Mouse (Mus musculus): ENCODE data around the gene Mylk3.
A peak's percentile ranks its signal among the peaks of the same experiment; 100 is the strongest.

The Mylk3 gene

DNA sequence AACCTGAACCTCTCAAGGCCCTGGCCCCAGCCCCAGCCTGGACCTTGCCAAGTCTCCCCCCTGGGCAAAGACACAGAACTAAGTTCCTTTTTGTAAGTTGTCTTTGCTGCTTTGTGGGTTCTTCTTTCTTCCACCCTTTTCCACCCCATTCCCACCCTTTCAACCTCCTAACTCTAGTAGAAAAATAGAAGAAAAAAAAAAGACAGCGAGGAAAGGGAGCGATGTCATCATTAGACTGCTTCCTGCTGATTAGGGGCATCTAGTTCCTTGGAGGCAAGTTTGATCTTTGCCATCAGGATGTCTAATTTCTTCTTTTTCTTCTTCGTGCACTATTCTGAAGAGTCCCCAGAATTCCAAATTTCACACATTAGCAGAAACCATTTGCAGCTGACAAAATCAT lies 73.1 kb downstream of the Mylk3 start:
- DNase-seq, result no peak

DNA sequence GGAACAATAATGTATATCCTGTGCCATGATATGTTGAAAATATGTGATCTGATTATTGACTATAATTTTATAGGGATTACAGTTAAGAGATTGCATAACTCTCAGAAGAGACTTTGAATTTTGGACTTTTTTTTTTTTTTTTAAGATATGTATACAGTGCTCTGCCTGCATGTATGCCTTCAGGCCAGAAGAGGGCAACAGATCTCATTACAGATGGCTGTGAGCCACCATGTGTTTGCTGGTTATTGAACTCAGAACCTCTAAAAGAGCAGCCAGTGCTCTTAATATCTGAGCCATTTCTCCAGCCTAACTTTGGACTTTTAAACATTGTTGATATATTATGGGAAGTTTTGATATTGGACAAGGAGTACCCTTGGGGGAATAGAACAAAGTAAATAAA lies 74.4 kb downstream of the Mylk3 start:
- DNase-seq, result peak; percentile 14 to 28

DNA sequence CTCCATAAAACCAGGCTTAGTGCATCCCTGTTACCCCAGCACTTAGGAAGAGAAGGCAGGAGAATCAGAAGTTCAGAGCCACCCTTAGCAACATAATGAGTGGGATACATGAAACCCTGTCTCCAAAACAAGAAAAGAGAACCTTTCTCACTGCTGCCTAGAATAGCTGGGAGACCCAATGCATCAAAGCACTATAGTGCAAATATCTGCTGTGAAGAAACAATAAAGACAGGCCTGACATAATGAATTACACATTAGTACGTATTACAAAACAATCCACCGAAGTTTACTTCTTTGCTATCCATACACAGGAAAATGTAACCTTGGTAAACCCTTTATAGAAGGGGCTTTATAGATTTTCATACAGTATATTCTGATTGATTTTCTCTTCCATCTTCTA lies 77.6 kb downstream of the Mylk3 start:
- no peak for DNase-seq

DNA sequence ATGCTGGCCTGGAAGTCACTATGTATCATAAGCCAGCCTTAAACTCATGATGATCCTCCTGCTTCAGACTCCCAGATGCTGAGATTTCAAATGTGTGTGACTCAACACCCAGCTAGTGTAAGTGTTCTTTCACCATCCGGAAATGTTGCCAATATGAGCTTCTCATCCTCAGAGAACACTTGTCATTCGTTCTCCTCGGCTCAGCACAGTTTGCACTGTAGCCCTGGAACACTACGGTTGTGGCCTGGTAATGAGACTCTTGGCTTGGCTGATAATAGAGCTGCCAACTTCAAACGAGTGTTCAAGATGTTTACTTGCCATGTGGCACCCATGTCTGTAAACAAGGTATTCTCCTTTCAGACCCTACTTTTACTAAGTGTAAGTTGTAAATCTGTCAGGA lies 82.6 kb downstream of the Mylk3 start:
- DNase-seq, result no peak

DNA sequence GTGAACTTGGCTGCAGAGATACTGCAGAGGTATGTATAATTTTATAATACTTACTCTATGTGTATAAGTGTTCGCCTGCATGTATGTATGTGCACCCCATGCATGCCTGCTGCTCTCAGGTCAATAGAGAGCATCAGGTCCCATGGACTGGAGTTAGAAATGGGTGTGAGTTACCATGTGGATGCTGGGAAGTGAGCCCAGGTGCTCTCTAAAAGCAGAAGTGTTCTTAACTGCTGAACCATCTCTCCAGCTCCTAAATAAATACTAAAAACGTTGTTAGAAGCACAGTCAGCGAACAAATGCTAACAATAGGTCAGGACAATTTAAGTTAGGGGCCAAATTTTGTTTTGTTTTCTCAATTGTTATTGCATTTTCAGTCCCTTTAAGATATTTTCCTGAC lies 83.2 kb downstream of the Mylk3 start:
- no peak for DNase-seq

DNA sequence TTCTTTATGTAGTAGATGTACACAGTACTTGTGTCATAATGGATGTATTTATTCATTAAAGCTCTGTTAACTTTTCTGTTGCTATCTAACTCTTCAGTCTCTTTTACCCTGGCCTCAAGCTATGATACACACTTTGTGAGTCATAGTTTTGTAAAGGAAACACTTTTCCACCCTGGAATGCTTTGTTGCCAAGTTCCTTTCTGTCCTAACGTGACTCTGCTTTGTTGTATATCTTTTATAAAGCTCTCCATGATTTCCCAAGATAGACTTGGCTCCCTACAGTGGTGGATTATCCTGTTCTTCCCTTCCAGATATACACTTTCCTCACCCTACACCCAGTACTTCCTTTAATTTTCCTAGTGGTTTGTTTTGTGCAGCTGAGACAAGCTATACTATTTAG lies 84.2 kb downstream of the Mylk3 start:
- DNase-seq, result no peak

DNA sequence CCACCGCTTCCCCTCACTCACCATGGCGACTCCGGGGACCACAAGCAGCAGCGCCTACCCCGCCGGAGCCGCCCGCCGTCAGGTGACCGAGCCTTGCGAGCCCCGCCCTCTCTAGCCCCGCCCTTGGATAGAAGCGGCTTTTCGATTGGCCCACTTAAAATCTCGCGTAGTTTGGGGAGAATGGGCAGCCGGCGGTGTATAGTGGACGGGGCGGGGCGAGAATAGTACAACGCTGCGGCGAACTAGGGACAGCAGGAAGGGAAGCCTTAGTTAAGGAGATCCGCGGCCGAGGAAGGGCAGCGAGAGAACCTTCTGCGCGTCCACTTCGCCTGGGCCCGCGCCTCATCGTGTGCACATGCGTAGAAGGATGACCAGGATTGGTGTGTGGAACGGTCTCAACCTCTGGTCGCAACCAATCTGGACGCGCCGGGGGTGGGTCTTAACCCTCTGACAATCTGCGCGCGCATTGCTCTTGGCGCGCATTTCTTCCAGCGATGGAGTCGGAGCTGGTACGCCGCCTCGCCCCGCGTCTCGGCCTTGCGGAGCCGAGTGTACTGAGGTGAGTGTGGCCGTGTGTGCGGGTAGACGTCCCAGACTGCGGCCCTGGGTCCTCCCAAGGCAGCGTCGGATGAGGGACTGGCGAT lies 86.6 kb downstream of the Mylk3 start, which contains the start of the genes Orc6 and Vps35:
Gene Orc6, plus strand, starts transcription at position 199 of the 644 bp plus-strand sequence.
Gene Vps35, minus strand, starts transcription at position 369 of the 644 bp plus-strand sequence.
- DNase-seq, result peak; percentile 96 to 97

DNA sequence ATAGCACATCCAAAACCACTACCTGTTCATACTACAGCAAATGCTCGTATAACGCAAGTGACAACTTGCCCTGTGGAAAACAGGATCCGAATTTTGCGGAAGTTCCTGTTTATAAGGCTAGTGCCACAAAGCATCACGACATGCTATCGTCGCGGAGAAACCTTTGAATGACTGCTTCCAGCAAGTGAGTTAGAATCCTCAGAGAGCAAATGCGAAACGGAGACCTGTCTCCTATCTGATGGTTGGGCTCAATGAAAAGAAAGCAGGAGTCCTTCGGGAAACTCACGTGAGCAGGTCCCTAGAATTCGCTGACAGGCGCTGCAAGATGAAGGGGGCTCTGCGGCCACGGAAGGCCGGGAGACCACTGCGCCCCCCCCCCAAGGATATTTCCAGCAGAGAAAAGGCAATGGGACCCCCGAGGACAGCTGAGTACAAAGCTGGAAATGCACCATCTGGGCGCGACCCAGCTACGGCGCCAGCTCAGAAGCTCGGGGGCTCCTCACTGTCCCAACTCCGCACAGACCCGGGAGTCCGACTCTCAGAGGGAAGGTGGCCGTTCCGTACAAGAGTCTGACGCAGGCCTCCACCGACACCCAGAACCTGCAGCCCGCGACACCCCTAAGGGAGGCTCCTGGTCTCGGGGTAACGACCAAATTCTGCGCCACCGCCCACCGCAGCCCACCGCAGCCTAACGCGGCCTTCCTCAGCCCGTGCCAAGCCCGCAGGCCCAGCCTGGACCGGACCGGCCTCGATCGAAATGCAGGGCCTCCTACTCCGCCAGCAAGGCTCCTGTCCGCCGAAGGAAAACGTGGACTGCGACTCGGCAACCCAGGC lies 87.3 kb downstream of the Mylk3 start:
- DNase-seq, result peak; percentile 41 to 42

DNA sequence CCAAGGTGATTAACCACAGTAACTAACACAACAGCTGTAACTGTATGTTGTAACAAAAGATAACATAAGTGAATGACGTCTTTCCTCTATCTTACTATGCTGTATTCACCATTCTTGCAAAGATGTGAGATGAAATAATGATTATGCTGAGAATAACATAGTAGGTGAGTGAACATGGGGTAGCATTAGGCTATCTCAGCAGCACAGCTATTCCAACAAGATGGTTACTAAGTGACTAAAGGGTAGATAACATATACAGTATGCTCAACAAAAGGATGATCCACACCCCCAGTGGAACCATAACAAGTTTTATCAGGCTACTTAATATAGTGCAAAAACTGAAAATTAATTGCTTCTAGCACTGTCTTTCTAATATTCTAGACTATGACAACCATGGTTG lies 99.3 kb downstream of the Mylk3 start:
- DNase-seq, result no peak

Data from B cell, adult 2 months (primary cell).